Mouse (Mus musculus) neural tube, embryonic 13.5 days (tissue): ENCODE results near the gene Rhbdf1. TPM values are rescaled to one million over a fixed set of nuclear protein-coding genes. Genes with fewer than 3 reads are reported as not detected.
A peak's percentile ranks its signal among the peaks of the same experiment; 100 is the strongest.

Experiments
- ATAC-seq: fragments of 200-750 bp; cut with Nextera tagmentation; 2 replicates; pipeline ENCODE4 v1.8.0; 2017; ENCODE audit warnings: low read depth, mild to moderate bottlenecking, moderate TSS enrichment, moderate library complexity
- H3K27ac ChIP-seq: fragments of 300-500 bp; sonication (generic); replicated peaks from 2 replicates; pipeline ENCODE4 v1.5.1; 2015; ENCODE audit warnings: moderate library complexity, mild to moderate bottlenecking, inconsistent platforms
- H3K27me3 ChIP-seq: fragments of 300-500 bp; sonication (generic); 2 replicates; pipeline ENCODE4 v1.6.1; 2015; ENCODE audit warnings: mild to moderate bottlenecking, inconsistent platforms
- H3K36me3 ChIP-seq: fragments of 300-500 bp; sonication (generic); 2 replicates; pipeline ENCODE4 v1.6.1; 2015; ENCODE audit warnings: mild to moderate bottlenecking, inconsistent platforms
- H3K4me1 ChIP-seq: fragments of 300-500 bp; sonication (generic); replicated peaks from 2 replicates; pipeline ENCODE4 v1.6.1; 2015; ENCODE audit warnings: inconsistent platforms
- H3K4me2 ChIP-seq: fragments of 300-500 bp; sonication (generic); 2 replicates; pipeline ENCODE4 v1.6.1; 2015; ENCODE audit warnings: inconsistent platforms, mild to moderate bottlenecking, moderate library complexity
- H3K4me3 ChIP-seq: fragments of 300-500 bp; sonication (generic); 2 replicates; pipeline ENCODE4 v1.5.1; 2015; ENCODE audit warnings: mild to moderate bottlenecking, inconsistent platforms
- H3K9ac ChIP-seq: fragments of 300-500 bp; sonication (generic); 2 replicates; pipeline ENCODE4 v1.6.1; 2015; ENCODE audit warnings: moderate library complexity, mild to moderate bottlenecking, inconsistent platforms
- H3K9me3 ChIP-seq: fragments of 300-500 bp; sonication (generic); 2 replicates; pipeline ENCODE4 v1.6.1; 2016; ENCODE audit warnings: inconsistent platforms
- WGBS: fragments of 180-500 bp; shearing (Covaris S2); methylation state at CpG from one replicate; pipeline ENCODE4 v1.1.7; 2015; 5-methylcytosine and 5-hydroxymethylcytosine counted together
- polyA plus RNA-seq: library from polyadenylated mRNA; unstranded; fragments of >200 nt; fragmentation: Nextera tagmentation; extraction: Ambion mirVana; gene quantifications from 2 replicates; pipeline ENCODE4 v1.2.1, GENCODE M21; 2015

Rhbdf1 gene
- polyA plus RNA-seq, 1 experiment from 2014 or later: 30.4 TPM

DNA sequence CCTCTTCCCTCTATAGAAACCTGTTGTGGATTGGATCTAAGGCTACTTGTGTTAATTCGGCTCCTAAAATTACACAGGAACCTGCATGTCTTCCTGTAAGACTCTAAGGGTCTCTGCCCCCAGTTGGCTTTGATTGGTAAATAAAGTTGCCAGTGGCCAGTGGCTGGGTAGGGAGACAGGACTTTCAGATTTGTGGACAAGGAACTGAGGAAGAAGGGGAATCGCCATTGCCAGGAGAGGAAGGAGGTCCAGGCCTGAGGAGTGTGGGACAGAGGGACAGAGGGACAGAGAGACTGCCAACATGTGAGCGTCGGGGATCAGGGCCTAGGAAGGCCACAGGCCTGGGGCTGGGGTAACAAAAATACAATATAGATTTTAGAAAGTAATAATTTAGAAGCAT lies 40.9 kb downstream of the Rhbdf1 start:
- Histone ChIP-seq H3K4me2 (no peak overlapping the region), H3K36me3 (no peaks in the 10 kb centered on the region), H3K4me3 (no peak overlapping the region), H3K27ac (no peak overlapping the region), H3K4me1 (no peaks in the 10 kb centered on the region), H3K9me3 (no peaks in the 10 kb centered on the region), H3K27me3 (peaks cover 5% of the 10 kb centered on the region; the same call in 1 of the 2 replicates), H3K9ac (no peak overlapping the region)
- whole genome bisulfite sequencing: 84% methylated on average over 4 of the region's 4 CpGs
- ATAC-seq: no peak

DNA sequence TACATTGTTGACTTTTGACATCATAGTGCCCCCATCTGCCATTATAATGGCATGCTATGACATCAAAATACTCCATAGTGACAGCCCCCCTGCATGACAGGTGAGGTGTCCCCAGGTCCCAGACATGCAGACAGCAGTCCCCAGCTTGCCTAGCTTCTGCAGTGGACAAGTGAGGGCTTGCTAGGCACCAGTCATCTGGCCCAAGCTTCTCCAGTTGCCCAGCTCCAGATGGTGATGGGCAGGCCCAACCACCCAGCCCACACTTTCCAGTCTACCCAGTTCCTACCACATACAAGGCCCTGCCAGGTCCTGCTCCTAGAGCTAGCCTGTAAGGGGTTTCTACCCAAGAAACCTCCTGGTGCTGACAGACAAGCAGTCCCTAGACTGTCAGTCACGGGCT lies 43.6 kb downstream of the Rhbdf1 start:
- Histone ChIP-seq H3K4me2 (no peak overlapping the region), H3K36me3 (no peaks in the 10 kb centered on the region), H3K9ac (no peak overlapping the region), H3K4me3 (no peak overlapping the region), H3K9me3 (no peaks in the 10 kb centered on the region), H3K4me1 (no peaks in the 10 kb centered on the region), H3K27ac (no peak overlapping the region), H3K27me3 (peaks cover 5% of the 10 kb centered on the region; the same call in 1 of the 2 replicates)
- WGBS: 91% methylated on average over 1 of the region's 1 CpGs
- no peak for ATAC-seq

DNA sequence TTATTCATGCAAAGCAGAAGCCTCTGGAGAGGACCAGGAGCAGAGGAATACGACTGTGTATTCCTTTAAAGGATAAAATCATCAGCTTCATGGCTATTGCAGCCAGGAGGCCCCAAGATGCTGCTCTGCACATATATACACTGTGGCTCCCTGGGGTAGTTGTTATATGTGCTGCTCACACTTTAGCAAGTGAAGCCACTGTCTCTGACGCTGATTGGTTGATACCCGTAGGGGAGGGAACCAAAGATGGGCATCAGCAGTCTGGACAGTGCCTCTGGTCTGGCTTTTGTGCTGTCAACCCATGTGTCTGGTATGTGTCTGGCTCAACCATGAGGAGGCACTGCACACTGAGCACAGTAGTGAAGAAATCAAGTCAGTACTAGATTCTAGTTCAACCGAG lies 55.4 kb downstream of the Rhbdf1 start:
- no peak overlapping the region for H3K4me3 ChIP-seq
- H3K27me3 ChIP-seq: no peaks in the 10 kb centered on the region
- no peaks in the 10 kb centered on the region for H3K36me3 ChIP-seq
- H3K4me1 ChIP-seq: peaks cover 10% of the 10 kb centered on the region
- H3K9me3 ChIP-seq: no peaks in the 10 kb centered on the region
- 74% methylated on average over 4 of the region's 4 CpGs for WGBS
- H3K4me2 ChIP-seq: no peak overlapping the region
- H3K27ac ChIP-seq: no peak overlapping the region
- H3K9ac ChIP-seq: no peak overlapping the region
- no peak for ATAC-seq

DNA sequence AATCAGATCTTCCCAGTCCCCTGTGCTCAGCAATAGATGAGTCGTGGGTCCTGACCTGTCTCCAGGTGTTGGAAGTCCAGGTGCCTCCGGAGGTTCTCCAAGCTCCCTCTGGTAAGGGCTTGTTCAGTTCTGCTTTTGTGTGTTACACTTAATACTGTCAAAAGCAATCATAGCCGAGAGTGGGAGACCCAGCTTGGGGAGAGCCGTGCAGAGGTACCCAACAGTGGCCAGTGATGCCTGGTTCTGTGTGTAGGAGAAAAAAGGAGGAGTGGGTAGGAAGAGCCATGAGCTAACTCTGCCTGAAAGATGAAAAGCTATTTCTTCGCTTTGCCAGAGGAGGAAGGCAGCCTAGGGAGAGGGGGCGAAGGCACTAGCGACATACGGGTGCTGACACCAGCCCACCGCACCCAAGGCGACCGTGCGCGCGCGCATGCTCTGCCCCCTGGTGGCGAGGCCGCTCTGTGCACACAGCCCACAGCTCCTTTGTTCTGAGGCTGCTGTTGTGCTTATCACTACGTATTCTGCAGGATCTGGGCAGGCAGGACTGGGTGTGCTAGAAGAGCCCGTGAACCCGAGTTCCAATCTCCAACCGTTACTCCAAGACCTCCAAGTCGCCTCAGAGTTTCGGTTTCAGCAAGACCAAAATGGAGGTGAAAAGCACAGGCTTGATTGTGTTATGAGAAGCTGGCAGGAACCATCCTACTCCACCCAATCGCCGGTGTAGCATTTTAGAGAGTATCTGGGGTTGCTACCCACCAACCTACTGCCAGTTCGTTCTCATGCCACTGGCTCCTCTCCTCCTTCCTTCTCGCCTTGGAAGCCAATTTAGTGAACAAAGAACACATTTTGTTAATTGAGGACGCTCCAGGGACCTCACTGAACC lies 59.9 kb downstream of the Rhbdf1 start:
- peaks cover 40% of the 10 kb centered on the region for H3K4me1 ChIP-seq
- WGBS: 11% methylated on average over 28 of the region's 28 CpGs

DNA sequence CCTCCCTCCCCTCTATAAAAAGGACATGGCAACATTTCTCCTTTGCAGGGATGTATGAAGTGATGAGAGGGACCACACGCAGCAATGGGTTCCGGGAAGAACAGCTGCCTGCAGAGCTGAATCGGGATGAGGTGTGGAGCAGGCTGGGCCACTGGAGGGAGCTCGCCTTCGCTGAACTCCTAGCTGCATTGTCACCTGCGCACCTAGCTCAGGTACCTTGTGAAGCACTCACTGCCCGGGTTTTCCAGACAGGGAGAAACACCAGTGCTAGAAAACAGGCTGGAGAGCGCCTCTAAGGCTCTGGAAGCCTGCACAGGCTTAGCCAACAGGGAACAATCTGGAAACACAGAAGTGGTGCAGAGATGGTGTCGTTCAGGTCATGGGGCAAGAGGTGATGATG lies 60.6 kb downstream of the Rhbdf1 start:
- WGBS: 8% methylated on average over 9 of the region's 9 CpGs
- H3K4me2 ChIP-seq: peak overlapping the region; percentile 55
- H3K36me3 ChIP-seq: no peaks in the 10 kb centered on the region
- H3K4me1 ChIP-seq: peaks cover 45% of the 10 kb centered on the region
- peak; percentile 68 for ATAC-seq
- no peaks in the 10 kb centered on the region for H3K9me3 ChIP-seq
- H3K27me3 ChIP-seq: no peaks in the 10 kb centered on the region
- peak overlapping the region; percentile 74 for H3K9ac ChIP-seq
- peak overlapping the region; percentile 28 for H3K4me3 ChIP-seq
- H3K27ac ChIP-seq: peak overlapping the region; percentile 90

More for the DNA sequence above, 59.9 kb downstream of the Rhbdf1 start:
- Histone ChIP-seq H3K9ac (peak overlapping the region; percentile 74), H3K27ac (peak overlapping the region; percentile 90), H3K36me3 (no peaks in the 10 kb centered on the region), H3K27me3 (no peaks in the 10 kb centered on the region), H3K9me3 (no peaks in the 10 kb centered on the region), H3K4me2 (peak overlapping the region; percentile 55), H3K4me3 (peak overlapping the region; percentile 28)
- ATAC-seq: peak; percentile 94

DNA sequence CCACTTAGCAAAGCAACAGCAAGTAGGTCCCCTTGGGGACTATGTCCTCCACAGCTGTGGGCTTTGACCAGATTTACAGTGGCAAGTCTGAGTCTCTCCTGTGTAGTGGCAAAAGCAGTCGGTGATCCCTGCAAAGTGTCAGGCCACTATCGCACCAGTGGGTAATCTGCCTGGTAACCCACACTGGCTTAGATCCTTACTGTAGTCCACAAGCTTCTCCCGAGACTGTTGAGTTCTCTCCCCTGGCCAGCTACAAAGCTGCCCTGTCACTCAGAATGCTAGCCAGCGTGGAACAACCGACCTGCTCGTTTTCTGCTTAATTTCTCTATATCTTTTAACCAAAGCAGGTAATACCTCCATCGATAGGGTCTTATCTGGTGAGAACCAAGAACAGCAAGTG lies 61.8 kb downstream of the Rhbdf1 start:
- H3K27ac ChIP-seq: 0 out of 2 replicates have a peak overlapping the region, but pooled peaks have one; percentile 11

More for the DNA sequence above, 61.8 kb downstream of the Rhbdf1 start:
- no peaks in the 10 kb centered on the region for H3K9me3 ChIP-seq
- H3K4me2 ChIP-seq: no peak overlapping the region
- ATAC-seq: no peak
- WGBS: 82% methylated on average over 7 of the region's 7 CpGs
- no peaks in the 10 kb centered on the region for H3K36me3 ChIP-seq
- no peaks in the 10 kb centered on the region for H3K27me3 ChIP-seq
- H3K9ac ChIP-seq: no peak overlapping the region
- H3K4me3 ChIP-seq: no peak overlapping the region
- peaks cover 45% of the 10 kb centered on the region for H3K4me1 ChIP-seq

Other genes starting within 250 kb of the Rhbdf1 start
- 356 and 366 TPM in 2 replicates for gene Nsg2, start 221.8 kb downstream of the Rhbdf1 start, polyA plus RNA-seq
- gene Il9r, start 22.0 kb downstream of the Rhbdf1 start, polyA plus RNA-seq: not detected in 2 replicates
- gene Snrnp25, start 16.9 kb downstream of the Rhbdf1 start, polyA plus RNA-seq: 45.7 and 46.8 TPM in 2 replicates
- gene Mpg, start 4.2 kb upstream of the Rhbdf1 start, polyA plus RNA-seq: 35.8 and 36.6 TPM in 2 replicates
- 39.8 and 42.8 TPM in 2 replicates for gene Nprl3, start 45.4 kb upstream of the Rhbdf1 start, polyA plus RNA-seq
- gene Hba-x, start 54.1 kb upstream of the Rhbdf1 start, polyA plus RNA-seq: 319 and 454 TPM in 2 replicates
- 2,421 and 2,557 TPM in 2 replicates for gene Hba-a1, start 61.2 kb upstream of the Rhbdf1 start, polyA plus RNA-seq
- gene Hbq1b, start 64.7 kb upstream of the Rhbdf1 start, polyA plus RNA-seq: 2.0 and 3.0 TPM in 2 replicates
- 5,548 and 5,687 TPM in 2 replicates for gene Hba-a2, start 74.2 kb upstream of the Rhbdf1 start, polyA plus RNA-seq
- gene Hbq1a, start 77.8 kb upstream of the Rhbdf1 start, polyA plus RNA-seq: 1.4 and 1.8 TPM in 2 replicates
- 20.0 and 20.2 TPM in 2 replicates for gene Sh3pxd2b, start 125.5 kb upstream of the Rhbdf1 start, polyA plus RNA-seq
- 46.8 and 54.8 TPM in 2 replicates for gene Ubtd2, start 233.1 kb upstream of the Rhbdf1 start, polyA plus RNA-seq